Mouse (Mus musculus): Measurements from ENCODE around the gene Erg. TPM values are rescaled to one million over a fixed set of nuclear protein-coding genes. Genes with fewer than 3 reads are reported as not detected.

Gene Erg
- polyA plus RNA-seq, 1 experiment from 2014 or later: 12.2 TPM

DNA sequence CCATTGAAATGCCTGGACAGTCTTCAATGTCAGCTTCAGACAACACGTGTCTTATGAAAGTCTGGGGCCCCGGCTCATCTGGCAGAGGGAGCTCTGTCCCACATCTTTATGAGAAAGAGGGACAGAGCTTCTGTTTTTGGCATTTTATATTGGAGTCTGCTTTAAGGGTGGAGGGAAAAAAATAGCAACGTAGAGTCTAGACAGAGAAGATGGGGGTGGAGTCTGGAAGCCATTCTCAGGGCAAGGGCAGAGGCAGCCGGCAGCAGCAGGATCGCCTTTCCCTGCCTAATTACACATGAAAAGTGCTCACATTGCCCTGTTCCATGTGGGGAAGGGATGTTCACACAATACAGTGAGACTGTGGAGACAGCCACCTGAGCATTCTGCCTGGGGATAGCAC is 16.1 kb upstream of the Erg start:
- H3K9ac ChIP-seq: no peak overlapping the region
- H3K4me2 ChIP-seq: no peak overlapping the region
- H3K27ac ChIP-seq: peak overlapping the region; percentile 41; the same call in 1 of the 2 replicates
- 27% methylated on average over 5 of the region's 5 CpGs for WGBS
- no peaks in the 10 kb centered on the region for H3K36me3 ChIP-seq
- no peaks in the 10 kb centered on the region for H3K9me3 ChIP-seq
- peaks cover 11% of the 10 kb centered on the region; the same call in 1 of the 2 replicates for H3K4me1 ChIP-seq
- ATAC-seq (ENCODE audit: borderline replicate concordance, extremely low read depth, low FRiP score, low TSS enrichment): peak; percentile 43; the same call in 1 of the 2 replicates
- H3K4me3 ChIP-seq: no peak overlapping the region
- H3K27me3 ChIP-seq: no peaks in the 10 kb centered on the region

GRCm38 (mm10) chr16:95601807-95602206 is 15.4 kb upstream of the Erg start:
- ATAC-seq (ENCODE audit: borderline replicate concordance, extremely low read depth, low FRiP score, low TSS enrichment): peak; percentile 37; the same call in 1 of the 2 replicates
- Histone ChIP-seq H3K36me3 (no peaks in the 10 kb centered on the region), H3K4me3 (no peak overlapping the region), H3K27me3 (no peaks in the 10 kb centered on the region), H3K9ac (no peak overlapping the region), H3K27ac (peak overlapping the region; percentile 41; the same call in 1 of the 2 replicates), H3K9me3 (no peaks in the 10 kb centered on the region), H3K4me2 (no peak overlapping the region), H3K4me1 (peaks cover 14% of the 10 kb centered on the region; the same call in 1 of the 2 replicates)
- 32% methylated on average over 4 of the region's 4 CpGs for WGBS

DNA sequence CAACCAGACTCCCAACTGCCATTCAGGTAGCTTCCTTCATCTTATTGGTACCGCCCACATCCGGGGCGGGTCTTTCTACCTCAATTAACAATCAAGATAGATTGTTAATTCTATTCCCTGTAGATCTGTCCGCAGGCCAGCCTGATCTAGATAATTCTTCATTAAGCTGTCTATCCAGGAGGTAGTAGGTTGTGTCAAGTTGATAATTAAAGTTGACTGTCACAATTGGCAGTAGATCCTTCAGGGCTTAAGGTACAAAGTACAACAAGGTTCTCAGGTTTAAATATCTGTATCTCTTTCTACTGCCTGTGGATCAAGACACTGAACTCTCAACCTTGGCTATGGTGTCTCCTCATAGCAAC is 14.8 kb upstream of the Erg start:
- Histone ChIP-seq H3K4me3 (no peak overlapping the region), H3K27me3 (no peaks in the 10 kb centered on the region), H3K9me3 (no peaks in the 10 kb centered on the region), H3K36me3 (no peaks in the 10 kb centered on the region), H3K4me1 (peaks cover 14% of the 10 kb centered on the region; the same call in 1 of the 2 replicates), H3K9ac (no peak overlapping the region), H3K4me2 (no peak overlapping the region), H3K27ac (no peak overlapping the region)
- 82% methylated on average over 4 of the region's 4 CpGs for WGBS
- no peak for ATAC-seq (ENCODE audit: borderline replicate concordance, extremely low read depth, low FRiP score, low TSS enrichment)

DNA sequence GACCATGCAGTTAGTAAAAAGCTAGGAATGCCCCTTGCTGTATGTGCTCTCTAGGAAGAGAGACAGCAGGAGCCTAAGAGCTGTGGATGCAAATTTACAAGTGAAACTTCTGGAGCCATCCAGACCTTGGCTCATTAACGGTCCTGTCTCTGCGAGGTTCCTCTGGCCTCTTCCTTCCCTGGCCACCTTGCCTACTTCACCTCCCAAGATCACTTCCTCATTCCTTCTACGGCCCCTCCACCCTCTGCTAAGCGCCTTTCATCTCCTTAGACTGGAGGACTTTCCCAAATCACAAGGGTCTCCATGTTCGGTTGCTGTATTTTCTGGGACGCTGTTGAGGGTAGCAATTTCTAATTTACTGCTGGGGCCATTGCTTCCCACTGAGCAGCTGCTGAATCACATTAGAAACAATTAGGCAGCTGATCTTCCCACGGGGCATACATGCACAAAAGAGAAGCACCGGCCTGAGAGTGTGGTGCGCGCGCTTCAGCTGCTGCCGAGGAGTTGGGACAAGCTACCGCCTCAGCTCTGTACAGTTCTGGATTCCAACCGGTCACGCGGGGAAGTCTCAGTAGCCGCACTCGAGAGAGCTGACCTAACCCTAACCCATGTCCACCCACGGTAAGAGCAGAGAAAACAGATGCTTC is 14.3 kb upstream of the Erg start:
- no peaks in the 10 kb centered on the region for H3K36me3 ChIP-seq
- peaks cover 14% of the 10 kb centered on the region; the same call in 1 of the 2 replicates for H3K4me1 ChIP-seq
- no peak overlapping the region for H3K27ac ChIP-seq
- 84% methylated on average over 19 of the region's 19 CpGs for WGBS
- H3K27me3 ChIP-seq: no peaks in the 10 kb centered on the region
- ATAC-seq (ENCODE audit: borderline replicate concordance, extremely low read depth, low FRiP score, low TSS enrichment): no peak
- H3K9ac ChIP-seq: no peak overlapping the region
- no peaks in the 10 kb centered on the region for H3K9me3 ChIP-seq
- no peak overlapping the region for H3K4me3 ChIP-seq
- H3K4me2 ChIP-seq: no peak overlapping the region

DNA sequence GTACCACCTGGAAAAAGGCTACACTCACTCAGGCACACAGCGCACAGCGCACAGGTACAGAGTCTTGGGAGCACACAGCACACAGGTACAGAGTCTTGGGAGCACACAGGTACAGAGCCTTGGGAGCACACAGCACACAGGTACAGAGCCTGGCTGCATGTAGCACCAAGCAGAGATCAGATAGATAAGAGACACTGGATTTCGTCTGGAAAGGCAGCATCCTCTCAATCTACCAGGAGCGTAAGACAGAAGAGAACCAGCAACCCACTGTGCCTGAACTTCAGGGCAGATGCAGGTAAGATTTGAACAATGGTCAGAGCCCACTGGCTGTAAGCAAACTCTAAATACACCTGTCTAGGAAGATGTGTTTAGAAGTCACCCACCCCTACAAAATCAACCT is 12.5 kb upstream of the Erg start:
- no peak for ATAC-seq (ENCODE audit: borderline replicate concordance, extremely low read depth, low FRiP score, low TSS enrichment)
- H3K4me1 ChIP-seq: peaks cover 14% of the 10 kb centered on the region; the same call in 1 of the 2 replicates

DNA sequence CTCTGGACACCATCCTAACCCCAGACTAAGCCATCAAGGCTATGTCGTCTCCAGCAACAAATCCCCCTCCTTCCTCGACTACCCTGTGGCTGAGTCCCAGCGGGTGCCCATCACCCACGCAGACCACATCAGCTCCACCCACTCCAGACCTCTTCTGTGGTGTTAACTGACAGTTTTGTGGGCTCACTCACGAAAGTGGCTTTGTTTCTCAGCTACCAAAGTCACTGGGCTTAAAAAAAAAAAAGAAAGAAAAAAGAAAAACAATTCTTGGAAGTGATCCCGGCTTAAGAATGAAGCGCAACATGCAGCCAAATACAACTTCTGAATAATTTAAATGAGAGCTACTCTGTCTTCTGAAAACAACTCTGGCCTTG is 11.2 kb upstream of the Erg start:
- peaks cover 14% of the 10 kb centered on the region; the same call in 1 of the 2 replicates for H3K4me1 ChIP-seq
- 44% methylated on average over 7 of the region's 7 CpGs for WGBS
- peak overlapping the region; percentile 64 for H3K27ac ChIP-seq
- peak; percentile 29; the same call in 1 of the 2 replicates for ATAC-seq (ENCODE audit: borderline replicate concordance, extremely low read depth, low FRiP score, low TSS enrichment)
- no peaks in the 10 kb centered on the region for H3K36me3 ChIP-seq
- no peak overlapping the region for H3K4me3 ChIP-seq
- H3K9me3 ChIP-seq: no peaks in the 10 kb centered on the region
- no peak overlapping the region; the same call in 1 of the 2 replicates for H3K4me2 ChIP-seq
- H3K9ac ChIP-seq: no peak overlapping the region
- H3K27me3 ChIP-seq: no peaks in the 10 kb centered on the region

More for the DNA sequence above, 12.5 kb upstream of the Erg start:
- no peak overlapping the region for H3K4me2 ChIP-seq
- H3K4me3 ChIP-seq: no peak overlapping the region
- H3K9me3 ChIP-seq: no peaks in the 10 kb centered on the region
- H3K36me3 ChIP-seq: no peaks in the 10 kb centered on the region
- H3K9ac ChIP-seq: no peak overlapping the region
- 88% methylated on average over 4 of the region's 4 CpGs for WGBS
- no peak overlapping the region for H3K27ac ChIP-seq
- H3K27me3 ChIP-seq: no peaks in the 10 kb centered on the region

GRCm38 (mm10) chr16:95596884-95597577 is 10.6 kb upstream of the Erg start:
- Histone ChIP-seq H3K9ac (no peak overlapping the region), H3K27me3 (no peaks in the 10 kb centered on the region), H3K4me1 (peaks cover 11% of the 10 kb centered on the region; the same call in 1 of the 2 replicates), H3K4me2 (no peak overlapping the region; the same call in 1 of the 2 replicates), H3K4me3 (no peak overlapping the region), H3K36me3 (no peaks in the 10 kb centered on the region), H3K9me3 (no peaks in the 10 kb centered on the region), H3K27ac (peak overlapping the region; percentile 56)
- ATAC-seq (ENCODE audit: borderline replicate concordance, extremely low read depth, low FRiP score, low TSS enrichment): no peak
- 86% methylated on average over 11 of the region's 11 CpGs for WGBS

DNA sequence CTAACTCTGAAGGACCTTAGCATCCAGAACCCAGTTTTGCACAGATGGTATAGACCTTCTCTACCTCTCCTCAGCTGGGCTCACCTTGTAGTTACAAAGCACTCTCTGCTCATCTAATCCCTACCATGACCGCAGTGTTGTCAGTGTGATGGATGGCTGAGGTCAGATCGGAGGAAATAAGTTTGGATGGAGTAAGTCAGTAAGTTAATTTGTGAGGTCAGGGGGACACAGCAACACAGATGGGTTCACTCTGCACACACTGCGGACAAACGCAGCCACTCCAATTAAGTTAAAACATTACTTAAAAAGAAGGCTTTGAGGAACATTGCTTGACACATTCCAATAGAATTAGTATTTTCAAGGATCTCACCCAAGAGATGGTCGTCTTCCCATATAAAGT is 2.5 kb upstream of the Erg start:
- ATAC-seq (ENCODE audit: borderline replicate concordance, extremely low read depth, low FRiP score, low TSS enrichment): 0 out of 2 replicates have a peak, but pooled peaks have one; percentile 11
- 19% methylated on average over 5 of the region's 5 CpGs for WGBS
- Histone ChIP-seq H3K9ac (no peak overlapping the region), H3K4me2 (no peak overlapping the region), H3K4me1 (peaks cover 18% of the 10 kb centered on the region), H3K36me3 (no peaks in the 10 kb centered on the region), H3K27me3 (peaks cover 27% of the 10 kb centered on the region), H3K27ac (no peak overlapping the region), H3K4me3 (no peak overlapping the region), H3K9me3 (no peaks in the 10 kb centered on the region)

GRCm38 (mm10) chr16:95586726-95587125 is 333 bp upstream of the Erg start:
- H3K4me2 ChIP-seq: peak overlapping the region; percentile 78
- peak; percentile 33; the same call in 1 of the 2 replicates for ATAC-seq (ENCODE audit: borderline replicate concordance, extremely low read depth, low FRiP score, low TSS enrichment)
- no peaks in the 10 kb centered on the region for H3K9me3 ChIP-seq
- no peak overlapping the region for H3K9ac ChIP-seq
- no peaks in the 10 kb centered on the region for H3K36me3 ChIP-seq
- H3K4me3 ChIP-seq: peak overlapping the region; percentile 42
- peak overlapping the region; percentile 70 for H3K27ac ChIP-seq
- H3K4me1 ChIP-seq: peaks cover 18% of the 10 kb centered on the region
- WGBS: 18% methylated on average over 7 of the region's 7 CpGs
- H3K27me3 ChIP-seq: peaks cover 33% of the 10 kb centered on the region

- Histone ChIP-seq H3K4me3 (peak overlapping the region; percentile 42), H3K9me3 (no peaks in the 10 kb centered on the region), H3K36me3 (no peaks in the 10 kb centered on the region), H3K27ac (peak overlapping the region; percentile 70), H3K4me2 (peak overlapping the region; percentile 78), H3K9ac (peak overlapping the region; percentile 15), H3K27me3 (peaks cover 33% of the 10 kb centered on the region), H3K4me1 (peaks cover 18% of the 10 kb centered on the region)
- under 1% methylated on average over 36 of the region's 36 CpGs for WGBS
- peak; percentile 90 for ATAC-seq (ENCODE audit: borderline replicate concordance, extremely low read depth, low FRiP score, low TSS enrichment)
Measured at GRCm38 (mm10) chr16:95585541-95586310, 667 bp downstream of the Erg start.

DNA sequence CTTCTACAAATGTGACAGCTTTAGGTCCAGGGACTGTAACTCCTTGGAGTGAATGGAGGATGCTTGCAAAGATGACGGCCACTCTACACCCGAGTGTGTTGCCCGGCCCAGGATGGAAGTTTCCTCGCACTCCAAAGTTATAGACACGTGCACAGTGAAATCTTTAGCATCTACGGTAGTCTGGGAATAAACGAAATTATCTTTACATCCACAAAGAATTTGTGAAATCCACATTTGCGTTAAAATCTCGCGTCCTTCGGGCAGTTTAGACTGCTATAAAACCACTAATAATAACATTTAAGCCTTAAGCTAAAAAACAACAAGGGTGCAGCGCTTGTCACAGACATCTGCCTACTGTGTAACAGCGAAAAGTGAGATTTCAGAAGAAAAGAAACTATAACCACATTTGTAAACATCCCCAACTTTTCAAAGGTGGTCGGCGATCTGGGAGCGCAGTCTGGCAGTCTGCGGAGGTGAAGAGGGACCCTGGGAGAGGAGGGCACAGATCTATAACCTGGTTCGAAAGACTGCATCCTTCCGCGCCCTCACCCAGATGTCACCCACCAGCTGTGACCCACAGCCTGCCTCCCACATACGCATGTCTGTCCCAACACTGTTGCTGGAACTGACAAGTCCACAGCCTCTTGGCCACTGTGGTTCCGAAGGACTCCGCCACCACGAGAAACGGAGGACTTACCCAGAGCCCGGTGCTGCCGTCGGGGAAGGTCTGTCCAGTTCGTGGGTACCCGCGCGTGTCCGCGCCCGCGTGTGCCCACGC is 1.5 kb downstream of the Erg start:
- WGBS: 11% methylated on average over 37 of the region's 37 CpGs
- Histone ChIP-seq H3K9me3 (no peaks in the 10 kb centered on the region), H3K4me3 (peak overlapping the region; percentile 42), H3K27ac (no peak overlapping the region), H3K4me2 (peak overlapping the region; percentile 78), H3K27me3 (peaks cover 33% of the 10 kb centered on the region), H3K4me1 (peaks cover 18% of the 10 kb centered on the region), H3K36me3 (no peaks in the 10 kb centered on the region), H3K9ac (peak overlapping the region; percentile 15)
- ATAC-seq (ENCODE audit: borderline replicate concordance, extremely low read depth, low FRiP score, low TSS enrichment): no peak

Data from lung, embryonic 15.5 days (tissue).